Mouse (Mus musculus): ENCODE results near the gene Adk. TPM values are rescaled to one million over a fixed set of nuclear protein-coding genes. Genes with fewer than 3 reads are reported as not detected.
"Not testable (repeated sequence)": the region's sequence is repeated elsewhere in the genome, so short reads cannot be mapped to it uniquely, and the experiment has no call there.

Adk gene
- polyA plus RNA-seq, 1 experiment from 2014 or later: 131 TPM

GRCm38 (mm10) chr14:21484693-21485092 is 432.3 kb downstream of the Adk start:
- ATAC-seq (ENCODE audit: low read depth): no peak
- no peak overlapping the region for H3K4me3 ChIP-seq (ENCODE audit: low read depth, low read length)
- WGBS: 89% methylated on average over 10 of the region's 10 CpGs

GRCm38 (mm10) chr14:21485961-21486520 is 433.7 kb downstream of the Adk start:
- Histone ChIP-seq H3K36me3 (ENCODE audit: control insufficient read depth, insufficient read depth, low read length) (no peaks in the 10 kb centered on the region), H3K27ac (replicated peaks; ENCODE audit: low read depth, low read length) (no peak overlapping the region), H3K9ac (ENCODE audit: low read depth, low read length) (no peak overlapping the region), H3K9me3 (ENCODE audit: control insufficient read depth, low read length) (no peaks in the 10 kb centered on the region), H3K4me1 (ENCODE audit: control insufficient read depth, insufficient read depth, low read length) (no peaks in the 10 kb centered on the region), H3K4me3 (ENCODE audit: low read depth, low read length) (no peak overlapping the region), H3K4me2 (ENCODE audit: low read depth, low read length) (no peak overlapping the region), H3K27me3 (replicated peaks; ENCODE audit: control insufficient read depth, insufficient read depth, low read length) (no peaks in the 10 kb centered on the region)
- 79% methylated on average over 3 of the region's 3 CpGs for WGBS
- DNase-seq (ENCODE audit: low spot score) (no peak), ATAC-seq (ENCODE audit: low read depth) (no peak)

More at GRCm38 (mm10) chr14:21484693-21485092, 432.3 kb downstream of the Adk start:
- no peak overlapping the region for H3K9ac ChIP-seq (ENCODE audit: low read depth, low read length)
- H3K4me1 ChIP-seq (ENCODE audit: control insufficient read depth, insufficient read depth, low read length): no peaks in the 10 kb centered on the region
- no peak overlapping the region for H3K27ac ChIP-seq (replicated peaks; ENCODE audit: low read depth, low read length)
- no peaks in the 10 kb centered on the region for H3K27me3 ChIP-seq (replicated peaks; ENCODE audit: control insufficient read depth, insufficient read depth, low read length)
- no peaks in the 10 kb centered on the region for H3K9me3 ChIP-seq (ENCODE audit: control insufficient read depth, low read length)
- no peak overlapping the region for H3K4me2 ChIP-seq (ENCODE audit: low read depth, low read length)
- H3K36me3 ChIP-seq (ENCODE audit: control insufficient read depth, insufficient read depth, low read length): no peaks in the 10 kb centered on the region
- no peak for DNase-seq (ENCODE audit: low spot score)

GRCm38 (mm10) chr14:21487135-21487534 is 434.8 kb downstream of the Adk start:
- 99% methylated on average over 2 of the region's 2 CpGs for WGBS
- not testable (repeated sequence) for H3K36me3 ChIP-seq (ENCODE audit: control insufficient read depth, insufficient read depth, low read length); H3K9me3 ChIP-seq (ENCODE audit: control insufficient read depth, low read length); H3K4me3 ChIP-seq (ENCODE audit: low read depth, low read length); H3K9ac ChIP-seq (ENCODE audit: low read depth, low read length); H3K27me3 ChIP-seq (replicated peaks; ENCODE audit: control insufficient read depth, insufficient read depth, low read length); H3K27ac ChIP-seq (replicated peaks; ENCODE audit: low read depth, low read length); H3K4me1 ChIP-seq (ENCODE audit: control insufficient read depth, insufficient read depth, low read length); DNase-seq (ENCODE audit: low spot score); ATAC-seq (ENCODE audit: low read depth); H3K4me2 ChIP-seq (ENCODE audit: low read depth, low read length)

GRCm38 (mm10) chr14:21488426-21489115 is 436.2 kb downstream of the Adk start:
- ATAC-seq (ENCODE audit: low read depth); H3K36me3 ChIP-seq (ENCODE audit: control insufficient read depth, insufficient read depth, low read length); H3K4me3 ChIP-seq (ENCODE audit: low read depth, low read length); H3K27me3 ChIP-seq (replicated peaks; ENCODE audit: control insufficient read depth, insufficient read depth, low read length); DNase-seq (ENCODE audit: low spot score); H3K4me1 ChIP-seq (ENCODE audit: control insufficient read depth, insufficient read depth, low read length); H3K9me3 ChIP-seq (ENCODE audit: control insufficient read depth, low read length); H3K4me2 ChIP-seq (ENCODE audit: low read depth, low read length): not testable (repeated sequence)
- Histone ChIP-seq H3K9ac (ENCODE audit: low read depth, low read length) (0 out of 2 replicates have a peak overlapping the region, but pooled peaks have one; percentile 14), H3K27ac (replicated peaks; ENCODE audit: low read depth, low read length) (peak overlapping the region; percentile 39; the same call in 1 of the 2 replicates)
- 74% methylated on average over 6 of the region's 9 CpGs for WGBS

GRCm38 (mm10) chr14:21489116-21489485 is 436.7 kb downstream of the Adk start:
- 62% methylated on average over 3 of the region's 3 CpGs for WGBS
- 0 out of 2 replicates have a peak overlapping the region, but pooled peaks have one; percentile 14 for H3K9ac ChIP-seq (ENCODE audit: low read depth, low read length)
- no peak for DNase-seq (ENCODE audit: low spot score)
- no peaks in the 10 kb centered on the region for H3K36me3 ChIP-seq (ENCODE audit: control insufficient read depth, insufficient read depth, low read length)
- H3K4me1 ChIP-seq (ENCODE audit: control insufficient read depth, insufficient read depth, low read length): no peaks in the 10 kb centered on the region
- H3K27me3 ChIP-seq (replicated peaks; ENCODE audit: control insufficient read depth, insufficient read depth, low read length): no peaks in the 10 kb centered on the region
- no peak overlapping the region for H3K4me3 ChIP-seq (ENCODE audit: low read depth, low read length)
- no peak for ATAC-seq (ENCODE audit: low read depth)
- H3K27ac ChIP-seq (replicated peaks; ENCODE audit: low read depth, low read length): peak overlapping the region; percentile 39; the same call in 1 of the 2 replicates
- no peaks in the 10 kb centered on the region for H3K9me3 ChIP-seq (ENCODE audit: control insufficient read depth, low read length)
- no peak overlapping the region for H3K4me2 ChIP-seq (ENCODE audit: low read depth, low read length)

- ATAC-seq (ENCODE audit: low read depth) (no peak), DNase-seq (ENCODE audit: low spot score) (no peak)
- Histone ChIP-seq H3K4me2 (ENCODE audit: low read depth, low read length) (no peak overlapping the region), H3K9me3 (ENCODE audit: control insufficient read depth, low read length) (no peaks in the 10 kb centered on the region), H3K27ac (replicated peaks; ENCODE audit: low read depth, low read length) (no peak overlapping the region), H3K9ac (ENCODE audit: low read depth, low read length) (no peak overlapping the region), H3K4me1 (ENCODE audit: control insufficient read depth, insufficient read depth, low read length) (no peaks in the 10 kb centered on the region), H3K36me3 (ENCODE audit: control insufficient read depth, insufficient read depth, low read length) (no peaks in the 10 kb centered on the region), H3K4me3 (ENCODE audit: low read depth, low read length) (no peak overlapping the region), H3K27me3 (replicated peaks; ENCODE audit: control insufficient read depth, insufficient read depth, low read length) (no peaks in the 10 kb centered on the region)
- WGBS: 72% methylated on average over 4 of the region's 4 CpGs
Measured at GRCm38 (mm10) chr14:21490141-21490540, 437.8 kb downstream of the Adk start.

Other genes starting within 250 kb of the Adk start
- 2.5 and 2.8 TPM in 2 replicates for gene Plau, start 215.9 kb upstream of the Adk start, polyA plus RNA-seq (2014; fragmentation: Nextera tagmentation; extraction: Ambion mirVana)
- gene Vcl, start 123.2 kb upstream of the Adk start, polyA plus RNA-seq (2014; fragmentation: Nextera tagmentation; extraction: Ambion mirVana): 65.8 and 76.2 TPM in 2 replicates
- gene Ap3m1, start 66 bp upstream of the Adk start, polyA plus RNA-seq (2014; fragmentation: Nextera tagmentation; extraction: Ambion mirVana): 86.4 and 94.2 TPM in 2 replicates

Data from embryonic facial prominence, embryonic 14.5 days (tissue).